Mouse (Mus musculus) forebrain, postnatal 0 days (tissue): ENCODE measurements around the gene Hnrnpa3. TPM values are rescaled to one million over a fixed set of nuclear protein-coding genes. Genes with fewer than 3 reads are reported as not detected.

Experiments
- ATAC-seq: fragments of 200-750 bp; cut with Nextera tagmentation; 2 replicates; pipeline ENCODE4 v1.8.0; 2017; ENCODE audit warnings: mild to moderate bottlenecking, moderate library complexity
- DNase-seq: peaks from one replicate; pipeline ENCODE4 v3.0.0-alpha.2; 2015
- H3K27ac ChIP-seq: fragments of 300-500 bp; sonication (generic); 2 replicates; pipeline ENCODE4 v1.5.1; 2014; ENCODE audit warnings: low read depth, mild to moderate bottlenecking, antibody characterized with exemption, low read length, moderate library complexity, mixed read lengths
- H3K27me3 ChIP-seq: fragments of 300-500 bp; sonication (generic); 2 replicates; pipeline ENCODE4 v1.6.1; 2014; ENCODE audit warnings: mild to moderate bottlenecking, low read length, mixed read lengths; ENCODE audit not compliant: insufficient read depth
- H3K36me3 ChIP-seq: fragments of 300-500 bp; sonication (generic); 2 replicates; pipeline ENCODE4 v1.6.1; 2014; ENCODE audit warnings: mild to moderate bottlenecking, moderate library complexity; ENCODE audit not compliant: insufficient read depth
- H3K4me1 ChIP-seq: fragments of 300-500 bp; sonication (generic); 2 replicates; pipeline ENCODE4 v1.6.1; 2014; ENCODE audit warnings: antibody characterized with exemption; ENCODE audit not compliant: insufficient read depth
- H3K4me2 ChIP-seq: fragments of 300-500 bp; sonication (generic); 2 replicates; pipeline ENCODE4 v1.6.1; 2014; ENCODE audit warnings: low read depth, mild to moderate bottlenecking, moderate library complexity
- H3K4me3 ChIP-seq: fragments of 300-500 bp; sonication (generic); 2 replicates; pipeline ENCODE4 v1.5.1; 2014; ENCODE audit warnings: low read depth, low read length, mixed read lengths
- H3K9ac ChIP-seq: fragments of 300-500 bp; sonication (generic); 2 replicates; pipeline ENCODE4 v1.6.1; 2014; ENCODE audit warnings: mild to moderate bottlenecking
- H3K9me3 ChIP-seq: fragments of 300-500 bp; sonication (generic); 2 replicates; pipeline ENCODE4 v1.6.1; 2016; ENCODE audit warnings: low read length
- CTCF ChIP-seq: sonication (generic); IDR thresholded peaks from 2 replicates; pipeline ENCODE4 v1.5.1; 2016; ENCODE audit warnings: antibody characterized with exemption, control low read depth, low read depth
- WGBS: fragments of 180-500 bp; shearing (Covaris S2); extraction: QIAGEN DNeasy Blood & Tissue Kit; methylation state at CpG from one replicate; pipeline ENCODE4 v1.1.7; 2014; 5-methylcytosine and 5-hydroxymethylcytosine counted together
- polyA plus RNA-seq: library from polyadenylated mRNA; unstranded; fragments of >200 nt; fragmentation: Nextera tagmentation; extraction: Ambion mirVana; gene quantifications from 2 replicates; pipeline ENCODE4 v1.2.1, GENCODE M21; 2015
- total RNA-seq: library from RNA; depleted of rRNA; stranded (reverse); fragments of >200 nt; gene quantifications from 2 replicates; pipeline ENCODE4 v1.2.3, GENCODE M21; 2014

Hnrnpa3 gene
- total and polyA plus RNA-seq, 2 experiments from 2014 or later = 107 to 132 TPM

GRCm38 (mm10) chr2:75697222-75697621 lies 38.2 kb downstream of the Hnrnpa3 start:
- DNase-seq (no peak), ATAC-seq (no peak)
- no peak overlapping the region for H3K4me2 ChIP-seq
- H3K9me3 ChIP-seq = no peaks in the 10 kb centered on the region
- H3K27me3 ChIP-seq = no peaks in the 10 kb centered on the region
- no peak overlapping the region for H3K27ac ChIP-seq
- no peaks in the 10 kb centered on the region; the same call in 1 of the 2 replicates for H3K4me1 ChIP-seq
- no peak for TF ChIP-seq CTCF
- H3K9ac ChIP-seq = no peak overlapping the region
- no peaks in the 10 kb centered on the region for H3K36me3 ChIP-seq
- no peak overlapping the region for H3K4me3 ChIP-seq
- WGBS = 97% methylated on average over 3 of the region's 3 CpGs

GRCm38 (mm10) chr2:75698007-75698406 lies 38.9 kb downstream of the Hnrnpa3 start:
- Histone ChIP-seq H3K36me3 (no peaks in the 10 kb centered on the region), H3K4me2 (no peak overlapping the region), H3K9me3 (no peaks in the 10 kb centered on the region), H3K9ac (no peak overlapping the region), H3K4me1 (no peaks in the 10 kb centered on the region; the same call in 1 of the 2 replicates), H3K27ac (no peak overlapping the region), H3K4me3 (no peak overlapping the region), H3K27me3 (no peaks in the 10 kb centered on the region)
- no peak for TF ChIP-seq CTCF
- ATAC-seq (no peak), DNase-seq (no peak)
- 35% methylated on average over 4 of the region's 4 CpGs for WGBS

GRCm38 (mm10) chr2:75698874-75699273 lies 39.8 kb downstream of the Hnrnpa3 start:
- Histone ChIP-seq H3K4me2 (no peak overlapping the region), H3K9ac (no peak overlapping the region), H3K27me3 (no peaks in the 10 kb centered on the region), H3K9me3 (no peaks in the 10 kb centered on the region), H3K4me3 (no peak overlapping the region), H3K4me1 (no peaks in the 10 kb centered on the region; the same call in 1 of the 2 replicates), H3K36me3 (no peaks in the 10 kb centered on the region), H3K27ac (no peak overlapping the region)
- no peak for TF ChIP-seq CTCF
- WGBS = 64% methylated on average over 3 of the region's 3 CpGs
- DNase-seq (no peak), ATAC-seq (no peak; the same call in 1 of the 2 replicates)

- Histone ChIP-seq H3K9ac (no peak overlapping the region), H3K9me3 (no peaks in the 10 kb centered on the region), H3K27ac (no peak overlapping the region), H3K36me3 (no peaks in the 10 kb centered on the region), H3K4me1 (peaks cover 5% of the 10 kb centered on the region; the same call in 1 of the 2 replicates), H3K4me2 (no peak overlapping the region), H3K4me3 (no peak overlapping the region), H3K27me3 (0 out of 2 replicates have a peak, but pooled peaks cover 4% of the 10 kb centered on the region)
- no peak for DNase-seq
- TF ChIP-seq CTCF = no peak
- no peak for ATAC-seq
- WGBS = 98% methylated on average over 3 of the region's 3 CpGs
Observed at GRCm38 (mm10) chr2:75700543-75700942, 41.5 kb downstream of the Hnrnpa3 start.

GRCm38 (mm10) chr2:75701207-75701606 lies 42.1 kb downstream of the Hnrnpa3 start:
- Histone ChIP-seq H3K4me2 (no peak overlapping the region), H3K9me3 (no peaks in the 10 kb centered on the region), H3K4me1 (peaks cover 5% of the 10 kb centered on the region; the same call in 1 of the 2 replicates), H3K27me3 (0 out of 2 replicates have a peak, but pooled peaks cover 4% of the 10 kb centered on the region), H3K4me3 (no peak overlapping the region), H3K9ac (no peak overlapping the region), H3K27ac (no peak overlapping the region), H3K36me3 (no peaks in the 10 kb centered on the region)
- no peak for TF ChIP-seq CTCF
- no peak for ATAC-seq
- 81% methylated on average over 3 of the region's 3 CpGs for WGBS
- DNase-seq = no peak

GRCm38 (mm10) chr2:75701822-75702587 lies 42.9 kb downstream of the Hnrnpa3 start:
- H3K36me3 ChIP-seq = no peaks in the 10 kb centered on the region
- no peak for TF ChIP-seq CTCF
- 0 out of 2 replicates have a peak, but pooled peaks cover 4% of the 10 kb centered on the region for H3K27me3 ChIP-seq
- peaks cover 5% of the 10 kb centered on the region; the same call in 1 of the 2 replicates for H3K4me1 ChIP-seq
- no peak for ATAC-seq
- DNase-seq = no peak
- no peaks in the 10 kb centered on the region for H3K9me3 ChIP-seq
- 0 out of 2 replicates have a peak overlapping the region, but pooled peaks have one; percentile 79 for H3K4me2 ChIP-seq
- no peak overlapping the region for H3K27ac ChIP-seq
- 79% methylated on average over 9 of the region's 9 CpGs for WGBS
- H3K4me3 ChIP-seq = no peak overlapping the region
- no peak overlapping the region for H3K9ac ChIP-seq

- Histone ChIP-seq H3K27me3 (0 out of 2 replicates have a peak, but pooled peaks cover 4% of the 10 kb centered on the region), H3K4me2 (peak overlapping the region; percentile 79), H3K4me1 (peaks cover 5% of the 10 kb centered on the region; the same call in 1 of the 2 replicates), H3K9me3 (no peaks in the 10 kb centered on the region), H3K4me3 (no peak overlapping the region), H3K9ac (no peak overlapping the region), H3K36me3 (no peaks in the 10 kb centered on the region), H3K27ac (no peak overlapping the region)
- ATAC-seq (no peak), DNase-seq (no peak)
- 24% methylated on average over 5 of the region's 5 CpGs for WGBS
- TF ChIP-seq CTCF = no peak
Observed at GRCm38 (mm10) chr2:75702588-75702976, 43.5 kb downstream of the Hnrnpa3 start.
